Mouse (Mus musculus) thymus, adult 2 months (tissue): Measurements from ENCODE around the gene Cog4. TPM values are rescaled to one million over a fixed set of nuclear protein-coding genes. Genes with fewer than 3 reads are reported as not detected.
A peak's percentile ranks its signal among the peaks of the same experiment; 100 is the strongest.

Experiments used
- DNase-seq: peaks from one replicate; pipeline ENCODE4 v3.0.0; 2021
- H3K27ac ChIP-seq: fragments of 200-500 bp; 2 replicates; pipeline ENCODE4 v1.5.1; 2012; ENCODE audit warnings: low read length, control low read depth; ENCODE audit not compliant: control insufficient read depth, insufficient read depth
- H3K27me3 ChIP-seq: fragments of 200-500 bp; 2 replicates; pipeline ENCODE4 v1.6.1; 2012; ENCODE audit warnings: mild to moderate bottlenecking, low read length, moderate library complexity, mixed read lengths; ENCODE audit not compliant: control insufficient read depth, insufficient read depth
- H3K36me3 ChIP-seq: fragments of 200-500 bp; 2 replicates; pipeline ENCODE4 v1.6.1; 2012; ENCODE audit warnings: mild to moderate bottlenecking, low read length, moderate library complexity; ENCODE audit not compliant: control insufficient read depth, insufficient read depth
- H3K4me1 ChIP-seq: fragments of 200-500 bp; replicated peaks from 2 replicates; pipeline ENCODE4 v1.6.1; 2012; ENCODE audit warnings: low read length; ENCODE audit not compliant: control insufficient read depth, insufficient read depth
- H3K4me3 ChIP-seq: fragments of 200-500 bp; 2 replicates; pipeline ENCODE4 v1.5.1; 2012; ENCODE audit warnings: mild to moderate bottlenecking, low read length, control low read depth, moderate library complexity; ENCODE audit not compliant: control insufficient read depth, insufficient read depth
- CTCF ChIP-seq: fragments of 200-500 bp; IDR thresholded peaks from 2 replicates; pipeline ENCODE4 v1.5.1; 2012; ENCODE audit warnings: mild to moderate bottlenecking, control low read depth, low read length, moderate library complexity, borderline replicate concordance; ENCODE audit not compliant: control insufficient read depth, poor library complexity, insufficient read depth; ENCODE audit errors: extremely low read depth
- POLR2A ChIP-seq: fragments of 200-500 bp; IDR thresholded peaks from 2 replicates; pipeline ENCODE4 v1.6.1; 2012; ENCODE audit warnings: mild to moderate bottlenecking, low read length, control low read depth, moderate library complexity; ENCODE audit not compliant: control insufficient read depth, poor library complexity, insufficient read depth; ENCODE audit errors: extremely low read depth
- WGBS: fragments of 180-500 bp; shearing (Covaris S2); methylation state at CpG from one replicate; pipeline ENCODE4 v1.1.7; 2018; 5-methylcytosine and 5-hydroxymethylcytosine counted together
- polyA plus RNA-seq: library from polyadenylated mRNA; depleted of rRNA; stranded (reverse); fragments of >200 nt; gene quantifications from 2 replicates; pipeline ENCODE4 v1.2.3, GENCODE M21; 2012; rRNA removed

Cog4 gene
- polyA plus RNA-seq = 34.0 and 38.3 TPM in 2 replicates

- peak; percentile 85 for DNase-seq
- no peaks in the 10 kb centered on the region for H3K27me3 ChIP-seq
- H3K4me3 ChIP-seq = peak within 1 kb of the TSS; percentile 99
- WGBS = under 1% methylated on average over 53 of the region's 53 CpGs
- TF ChIP-seq POLR2A = peak; percentile 91
- 0 out of 2 replicates have a peak, but pooled peaks have one; percentile 8 for TF ChIP-seq CTCF
- H3K36me3 ChIP-seq = peaks cover 40% of the 10 kb centered on the region
- peak within 1 kb of the TSS; percentile 85 for H3K27ac ChIP-seq
- H3K4me1 ChIP-seq = peaks cover 7% of the 10 kb centered on the region; the same call in 1 of the 2 replicates
Measured at GRCm38 (mm10) chr8:110846405-110847170, at the start of gene Cog4, which contains the start of gene Sf3b3. TSS of gene Cog4 (plus strand) at chr8:110846600. TSS of gene Sf3b3 (minus strand) at chr8:110846787.

GRCm38 (mm10) chr8:110797086-110797485, 49.3 kb upstream of the Cog4 start:
- Histone ChIP-seq H3K4me3 (no peak overlapping the region), H3K27ac (no peak overlapping the region), H3K4me1 (0 out of 2 replicates have a peak, but pooled peaks cover 3% of the 10 kb centered on the region), H3K27me3 (no peaks in the 10 kb centered on the region), H3K36me3 (no peaks in the 10 kb centered on the region)
- no peak for TF ChIP-seq CTCF
- TF ChIP-seq POLR2A = no peak
- WGBS = 82% methylated on average over 8 of the region's 8 CpGs
- DNase-seq = no peak

- DNase-seq = no peak
- Histone ChIP-seq H3K27me3 (no peaks in the 10 kb centered on the region), H3K36me3 (no peaks in the 10 kb centered on the region), H3K27ac (peak overlapping the region; percentile 7; the same call in 1 of the 2 replicates), H3K4me3 (no peak overlapping the region), H3K4me1 (peaks cover 48% of the 10 kb centered on the region)
- WGBS = 94% methylated on average over 5 of the region's 5 CpGs
- no peak for TF ChIP-seq CTCF
- no peak for TF ChIP-seq POLR2A
Measured at GRCm38 (mm10) chr8:110802988-110803387, 43.4 kb upstream of the Cog4 start.

- H3K27ac ChIP-seq = peak overlapping the region; percentile 81
Measured at GRCm38 (mm10) chr8:110803856-110804255, 42.5 kb upstream of the Cog4 start.

GRCm38 (mm10) chr8:110804825-110805514, 41.4 kb upstream of the Cog4 start:
- peaks cover 11% of the 10 kb centered on the region for H3K36me3 ChIP-seq
- 44% methylated on average over 3 of the region's 3 CpGs for WGBS
- H3K27me3 ChIP-seq = no peaks in the 10 kb centered on the region
- no peak for DNase-seq
- TF ChIP-seq POLR2A = no peak
- no peak for TF ChIP-seq CTCF
- no peak overlapping the region for H3K4me3 ChIP-seq
- H3K27ac ChIP-seq = peak overlapping the region; percentile 80
- peaks cover 49% of the 10 kb centered on the region for H3K4me1 ChIP-seq

More at GRCm38 (mm10) chr8:110803856-110804255, 42.5 kb upstream of the Cog4 start:
- H3K4me1 ChIP-seq = peaks cover 49% of the 10 kb centered on the region
- no peak for TF ChIP-seq POLR2A
- TF ChIP-seq CTCF = no peak
- H3K4me3 ChIP-seq = no peak overlapping the region
- peaks cover under 1% of the 10 kb centered on the region; the same call in 1 of the 2 replicates for H3K36me3 ChIP-seq
- H3K27me3 ChIP-seq = no peaks in the 10 kb centered on the region
- DNase-seq = peak; percentile 37
- 47% methylated on average over 9 of the region's 9 CpGs for WGBS

DNA sequence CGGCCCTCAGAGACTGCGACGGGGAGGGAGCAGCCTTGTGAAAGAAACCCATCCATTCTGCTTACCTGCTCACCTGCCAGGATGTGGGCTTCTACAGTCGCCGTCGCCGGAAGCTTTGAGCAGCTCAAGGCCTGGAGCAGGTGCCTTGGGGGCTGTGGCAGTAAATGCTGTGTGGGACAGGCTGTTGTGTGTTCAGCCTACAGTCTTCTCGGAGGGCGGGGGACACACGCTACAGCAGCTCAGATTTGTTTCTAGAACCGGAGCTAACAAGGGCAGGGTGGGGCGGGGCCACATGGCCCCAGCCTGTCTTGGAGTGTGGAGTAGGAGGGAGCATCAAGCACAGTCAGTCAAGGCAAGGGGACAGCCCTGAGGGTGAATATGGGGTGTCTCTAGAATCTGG, 40.7 kb upstream of the Cog4 start, which contains the start of gene Il34:
TSS of gene Il34 (minus strand) at position 256 of the 400 bp plus-strand sequence.
- DNase-seq = peak; percentile 79
- 0 out of 2 replicates have a peak, but pooled peaks have one; percentile 30 for TF ChIP-seq CTCF
- TF ChIP-seq POLR2A = no peak
- H3K4me1 ChIP-seq = peaks cover 49% of the 10 kb centered on the region
- H3K27ac ChIP-seq = peak within 1 kb of the TSS; percentile 80
- H3K4me3 ChIP-seq = no peak within 1 kb of the TSS
- H3K27me3 ChIP-seq = no peaks in the 10 kb centered on the region
- peaks cover 18% of the 10 kb centered on the region for H3K36me3 ChIP-seq
- WGBS = 6% methylated on average over 12 of the region's 12 CpGs
